Comparison of ENCODE assay signal across 14 mouse cellular contexts in genomic region chr4:50286602-50287001, GRCm38 (mm10).
DNase-seq lines count a peak whose midpoint lies in the region; ATAC-seq lines count a peak whose summit lies in the region.
"Had no signal": no experiment of that assay in that cellular context is flagged by ENCODE, and none has a peak within 500 bp of the region (broad histone marks: within the 10 kb centered on the region; RNA-seq: fewer than 3 reads in every experiment).

No protein-coding gene starts in this region.

- no peaks in the 10 kb centered on the region for H3K36me3 ChIP-seq in hindbrain, embryonic 13.5 days
- no peaks in the 10 kb centered on the region for H3K36me3 ChIP-seq in hindbrain, embryonic 16.5 days (ENCODE audit: control insufficient read depth, insufficient read depth, low read length)
- no peaks in the 10 kb centered on the region for H3K36me3 ChIP-seq in midbrain, embryonic 13.5 days
- no peaks in the 10 kb centered on the region for H3K36me3 ChIP-seq in midbrain, embryonic 15.5 days (replicated peaks)
- H3K36me3 ChIP-seq: heart, embryonic 15.5 days; limb, embryonic 15.5 days had no signal

- H3K9ac ChIP-seq in hindbrain, embryonic 13.5 days, result no peak overlapping the region
- no peak overlapping the region for H3K9ac ChIP-seq in hindbrain, embryonic 16.5 days (ENCODE audit: low read depth, low read length)
- H3K9ac ChIP-seq in midbrain, embryonic 13.5 days (replicated peaks), result no peak overlapping the region
- H3K9ac ChIP-seq in midbrain, embryonic 15.5 days, result no peak overlapping the region
- H3K9ac ChIP-seq: heart, embryonic 15.5 days; limb, embryonic 15.5 days had no signal

- WGBS in hindbrain, embryonic 13.5 days, result 87% methylated on average over 2 of the region's 2 CpGs
- WGBS in hindbrain, embryonic 16.5 days, result 79% methylated on average over 2 of the region's 2 CpGs
- WGBS in midbrain, embryonic 13.5 days, result 87% methylated on average over 2 of the region's 2 CpGs
- WGBS in midbrain, embryonic 15.5 days, result 82% methylated on average over 2 of the region's 2 CpGs

- H3K9me3 ChIP-seq in hindbrain, embryonic 13.5 days, result no peaks in the 10 kb centered on the region
- no peaks in the 10 kb centered on the region for H3K9me3 ChIP-seq in hindbrain, embryonic 16.5 days (ENCODE audit: control insufficient read depth, low read length)
- H3K9me3 ChIP-seq in midbrain, embryonic 13.5 days, result no peaks in the 10 kb centered on the region
- no peaks in the 10 kb centered on the region for H3K9me3 ChIP-seq in midbrain, embryonic 15.5 days
- H3K9me3 ChIP-seq: heart, embryonic 15.5 days; limb, embryonic 15.5 days had no signal

- H3K4me3 ChIP-seq in hindbrain, embryonic 13.5 days, result no peak overlapping the region
- H3K4me3 ChIP-seq in hindbrain, embryonic 16.5 days (ENCODE audit: low read length), result no peak overlapping the region
- H3K4me3 ChIP-seq in midbrain, embryonic 13.5 days (replicated peaks), result no peak overlapping the region
- H3K4me3 ChIP-seq in midbrain, embryonic 15.5 days, result no peak overlapping the region
- H3K4me3 ChIP-seq: heart, embryonic 15.5 days; limb, embryonic 15.5 days had no signal

- H3K27me3 ChIP-seq in hindbrain, embryonic 13.5 days, result no peaks in the 10 kb centered on the region
- H3K27me3 ChIP-seq in hindbrain, embryonic 16.5 days (replicated peaks; ENCODE audit: control insufficient read depth, insufficient read depth, low read length), result no peaks in the 10 kb centered on the region
- H3K27me3 ChIP-seq in midbrain, embryonic 13.5 days, result no peaks in the 10 kb centered on the region
- no peaks in the 10 kb centered on the region for H3K27me3 ChIP-seq in midbrain, embryonic 15.5 days (replicated peaks)
- H3K27me3 ChIP-seq: heart, embryonic 15.5 days; limb, embryonic 15.5 days; Patski had no signal

- no peak overlapping the region for H3K27ac ChIP-seq in hindbrain, embryonic 13.5 days
- no peak overlapping the region for H3K27ac ChIP-seq in hindbrain, embryonic 16.5 days (ENCODE audit: low read depth, low read length)
- H3K27ac ChIP-seq in midbrain, embryonic 13.5 days, result no peak overlapping the region
- no peak overlapping the region for H3K27ac ChIP-seq in midbrain, embryonic 15.5 days
- H3K27ac ChIP-seq: heart, embryonic 15.5 days; limb, embryonic 15.5 days had no signal

- peak; percentile 20 for DNase-seq in embryo, embryonic 11 days
- DNase-seq in embryo, embryonic 10 days (ENCODE audit: low spot score), result no peak
- DNase-seq in retina, embryonic 14.5 days (ENCODE audit: low spot score), result peak; percentile 19
- no peak for DNase-seq in heart, adult 11 months
- DNase-seq: cerebellum, adult 11 months; lung, adult 2 months; right cerebral cortex, adult 18-20 months had no signal

- peak; percentile 65; the same call in 1 of the 2 replicates for ATAC-seq in hindbrain, embryonic 13.5 days (ENCODE audit: low FRiP score)
- ATAC-seq in hindbrain, embryonic 16.5 days, result no peak
- ATAC-seq in midbrain, embryonic 13.5 days, result 0 out of 2 replicates have a peak, but pooled peaks have one; percentile 48
- ATAC-seq in midbrain, embryonic 15.5 days (replicated peaks), result no peak
- ATAC-seq: Patski had no signal

- no peak overlapping the region for H3K4me2 ChIP-seq in hindbrain, embryonic 13.5 days
- no peak overlapping the region for H3K4me2 ChIP-seq in hindbrain, embryonic 16.5 days (ENCODE audit: low read length)
- no peak overlapping the region for H3K4me2 ChIP-seq in midbrain, embryonic 13.5 days (replicated peaks)
- no peak overlapping the region for H3K4me2 ChIP-seq in midbrain, embryonic 15.5 days
- H3K4me2 ChIP-seq: heart, embryonic 15.5 days; limb, embryonic 15.5 days had no signal

- peaks cover 4% of the 10 kb centered on the region; the same call in 1 of the 2 replicates for H3K4me1 ChIP-seq in hindbrain, embryonic 13.5 days (replicated peaks)
- H3K4me1 ChIP-seq in hindbrain, embryonic 16.5 days (ENCODE audit: control insufficient read depth, insufficient read depth, low read depth, low read length), result no peaks in the 10 kb centered on the region
- no peaks in the 10 kb centered on the region for H3K4me1 ChIP-seq in midbrain, embryonic 13.5 days (replicated peaks)
- no peaks in the 10 kb centered on the region for H3K4me1 ChIP-seq in midbrain, embryonic 15.5 days
- H3K4me1 ChIP-seq: heart, embryonic 15.5 days; limb, embryonic 15.5 days had no signal

Comparison
In these comparisons a context has a peak if more than half of its experiments do, and no peak if none do; other contexts are left out.
1. DNase-seq: peak in embryo, embryonic 11 days (single experiment) and retina, embryonic 14.5 days (single experiment); none in embryo, embryonic 10 days (single experiment) and heart, adult 11 months (single experiment).
2. ATAC-seq: peak in hindbrain, embryonic 13.5 days (single experiment) and midbrain, embryonic 13.5 days (single experiment); none in hindbrain, embryonic 16.5 days (single experiment) and midbrain, embryonic 15.5 days (single experiment).